Mouse (Mus musculus) midbrain, embryonic 14.5 days (tissue): ENCODE data around the gene Eif3g. TPM values are rescaled to one million over a fixed set of nuclear protein-coding genes. Genes with fewer than 3 reads are reported as not detected.

Experiments used
- ATAC-seq: fragments of 200-750 bp; cut with Nextera tagmentation; 2 replicates; pipeline ENCODE4 v1.8.0; 2017; ENCODE audit warnings: moderate number of reproducible peaks, moderate library complexity; ENCODE audit not compliant: low FRiP score, low TSS enrichment
- DNase-seq: peaks from one replicate; pipeline ENCODE4 v3.0.0-alpha.2; 2015
- H3K27ac ChIP-seq: fragments of 300-500 bp; sonication (generic); replicated peaks from 2 replicates; pipeline ENCODE4 v1.5.1; 2014; ENCODE audit warnings: mild to moderate bottlenecking, low read depth, low read length, moderate library complexity
- H3K27me3 ChIP-seq: fragments of 300-500 bp; sonication (generic); 2 replicates; pipeline ENCODE4 v1.6.1; 2014; ENCODE audit warnings: low read length, control low read depth, mixed read lengths; ENCODE audit not compliant: control insufficient read depth, insufficient read depth
- H3K36me3 ChIP-seq: fragments of 300-500 bp; sonication (generic); 2 replicates; pipeline ENCODE4 v1.6.1; 2014; ENCODE audit warnings: low read length, control low read depth; ENCODE audit not compliant: control insufficient read depth, insufficient read depth
- H3K4me1 ChIP-seq: fragments of 300-500 bp; sonication (generic); 2 replicates; pipeline ENCODE4 v1.6.1; 2014; ENCODE audit warnings: mild to moderate bottlenecking, antibody characterized with exemption, low read length, control low read depth; ENCODE audit not compliant: control insufficient read depth, insufficient read depth
- H3K4me2 ChIP-seq: fragments of 300-500 bp; sonication (generic); 2 replicates; pipeline ENCODE4 v1.6.1; 2014; ENCODE audit warnings: mild to moderate bottlenecking, low read length, moderate library complexity
- H3K4me3 ChIP-seq: fragments of 300-500 bp; sonication (generic); replicated peaks from 2 replicates; pipeline ENCODE4 v1.5.1; 2014; ENCODE audit warnings: low read depth, low read length
- H3K9ac ChIP-seq: fragments of 300-500 bp; sonication (generic); replicated peaks from 2 replicates; pipeline ENCODE4 v1.6.1; 2014; ENCODE audit warnings: mild to moderate bottlenecking, low read length, moderate library complexity
- H3K9me3 ChIP-seq: fragments of 300-500 bp; sonication (generic); 2 replicates; pipeline ENCODE4 v1.6.1; 2016; ENCODE audit warnings: low read length, control low read depth, mixed read lengths; ENCODE audit not compliant: control insufficient read depth
- WGBS: fragments of 180-500 bp; shearing (Covaris S2); extraction: QIAGEN DNeasy Blood & Tissue Kit; methylation state at CpG from one replicate; pipeline ENCODE4 v1.1.7; 2014; 5-methylcytosine and 5-hydroxymethylcytosine counted together
- polyA plus RNA-seq: library from polyadenylated mRNA; unstranded; fragments of >200 nt; fragmentation: Nextera tagmentation; extraction: Ambion mirVana; gene quantifications from 2 replicates; pipeline ENCODE4 v1.2.1, GENCODE M21; 2014

Eif3g gene
- polyA plus RNA-seq, 1 experiment from 2014 or later, result 231 TPM

DNA sequence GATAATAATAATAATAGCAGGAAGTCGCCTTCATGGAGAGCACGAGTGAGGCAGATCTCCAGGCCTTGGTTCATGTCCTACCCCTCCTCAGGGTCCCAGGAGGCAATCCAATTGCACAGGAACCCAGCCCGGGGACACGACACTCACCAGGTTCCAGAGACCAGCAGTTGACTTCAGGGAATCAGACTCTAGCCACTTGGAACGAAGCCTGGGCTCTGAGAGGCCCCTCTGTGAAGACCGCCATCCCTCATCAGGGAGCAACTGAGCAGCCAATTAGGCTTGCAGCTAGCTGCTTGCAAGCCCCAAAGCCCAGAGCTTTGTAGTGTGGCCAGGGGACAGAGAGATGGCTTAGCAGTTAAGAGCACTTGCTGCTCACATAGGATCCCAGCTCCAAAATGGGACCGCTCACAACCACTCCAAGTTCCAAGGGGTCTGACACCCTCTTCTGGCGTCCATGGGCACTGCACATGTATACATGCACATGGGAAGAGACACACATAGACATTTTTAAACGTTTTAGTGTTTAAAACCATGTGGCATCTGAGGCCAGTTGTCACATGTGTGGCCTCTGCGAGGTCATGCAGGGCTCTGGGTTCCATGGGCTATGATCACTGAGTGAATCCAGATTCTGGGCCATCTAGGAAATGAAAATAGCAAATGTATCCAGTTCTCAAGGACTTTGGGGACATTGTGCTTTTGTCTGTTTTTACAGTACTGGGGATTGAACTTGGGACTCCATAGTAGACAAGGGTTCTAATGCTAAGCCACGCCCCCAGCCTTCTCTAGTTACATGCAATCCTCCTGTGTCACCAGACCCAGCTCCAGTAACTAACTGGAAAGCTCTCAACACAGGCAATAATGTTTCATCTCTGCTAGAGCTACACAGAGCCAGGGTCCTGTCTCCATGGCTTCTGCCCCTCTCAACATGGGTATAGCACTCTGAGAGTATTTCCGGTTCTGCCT is 27.9 kb downstream of the Eif3g start:
- Histone ChIP-seq H3K4me2 (no peak overlapping the region), H3K9ac (no peak overlapping the region), H3K4me3 (no peak overlapping the region), H3K36me3 (no peaks in the 10 kb centered on the region), H3K4me1 (no peaks in the 10 kb centered on the region), H3K27me3 (peaks cover 25% of the 10 kb centered on the region), H3K27ac (no peak overlapping the region), H3K9me3 (no peaks in the 10 kb centered on the region)
- WGBS, result 74% methylated on average over 12 of the region's 12 CpGs
- ATAC-seq, result no peak
- no peak for DNase-seq

DNA sequence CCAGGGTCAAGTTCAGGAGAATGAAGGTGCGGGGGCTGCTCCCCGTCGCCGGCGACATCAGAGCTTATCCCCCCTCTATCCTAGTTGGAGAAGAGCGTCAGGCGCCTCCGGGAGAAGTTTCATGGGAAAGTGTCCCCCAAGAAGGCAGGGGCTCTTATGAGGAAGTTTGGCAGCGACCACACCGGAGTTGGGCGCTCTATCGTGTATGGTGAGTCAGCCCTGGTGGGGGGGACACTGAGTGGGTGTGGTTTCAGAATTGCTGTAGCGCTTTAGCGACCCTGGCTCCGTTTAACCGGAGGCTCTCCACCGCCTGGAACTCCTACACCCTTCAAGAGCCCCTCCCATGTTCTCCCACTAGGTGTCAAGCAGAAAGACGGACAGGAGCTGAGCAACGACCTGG is 29.2 kb downstream of the Eif3g start:
- H3K4me3 ChIP-seq, result 0 out of 2 replicates have a peak overlapping the region, but pooled peaks have one; percentile 19
- WGBS, result 6% methylated on average over 19 of the region's 19 CpGs

DNA sequence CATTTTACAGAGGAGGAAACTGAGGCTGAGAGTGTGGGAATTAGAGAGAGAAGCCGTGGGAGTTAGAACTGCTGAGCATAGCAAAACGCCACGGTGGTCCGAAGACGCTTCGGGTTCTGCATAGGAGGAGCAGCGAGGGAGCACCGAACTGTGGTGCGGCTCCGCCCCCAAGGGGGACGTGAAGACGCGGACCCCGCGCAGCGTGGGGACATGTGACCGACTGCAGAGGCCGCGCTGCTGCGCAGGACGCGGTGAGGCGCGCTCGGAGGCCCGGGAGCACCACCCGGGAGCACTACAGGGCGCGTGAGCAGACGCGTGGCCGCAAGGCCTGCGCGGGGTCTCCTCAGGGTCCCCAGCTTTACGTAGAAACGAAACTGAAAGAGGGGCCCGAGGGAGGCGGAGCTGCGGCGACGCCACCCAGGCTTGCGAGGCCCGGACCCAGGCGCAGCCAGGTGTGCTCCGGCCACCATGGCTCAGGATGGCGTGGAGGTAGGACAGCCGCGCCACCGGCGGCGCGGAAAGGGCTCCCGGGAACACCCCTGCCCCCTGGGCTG is 29.9 kb downstream of the Eif3g start, which contains the start of gene A230050P20Rik:
TSS of gene A230050P20Rik (plus strand) at position 195 of the 554 bp plus-strand sequence.
- Histone ChIP-seq H3K27me3 (peaks cover 25% of the 10 kb centered on the region), H3K27ac (no peak within 1 kb of the TSS)
- 0 out of 2 replicates have a peak, but pooled peaks have one; percentile 50 for ATAC-seq

More for the DNA sequence above, 29.2 kb downstream of the Eif3g start:
- DNase-seq, result no peak
- no peak for ATAC-seq
- Histone ChIP-seq H3K4me2 (no peak overlapping the region; the same call in 1 of the 2 replicates), H3K27ac (no peak overlapping the region), H3K9me3 (no peaks in the 10 kb centered on the region), H3K4me1 (no peaks in the 10 kb centered on the region), H3K9ac (no peak overlapping the region), H3K27me3 (peaks cover 25% of the 10 kb centered on the region), H3K36me3 (no peaks in the 10 kb centered on the region)

DNA sequence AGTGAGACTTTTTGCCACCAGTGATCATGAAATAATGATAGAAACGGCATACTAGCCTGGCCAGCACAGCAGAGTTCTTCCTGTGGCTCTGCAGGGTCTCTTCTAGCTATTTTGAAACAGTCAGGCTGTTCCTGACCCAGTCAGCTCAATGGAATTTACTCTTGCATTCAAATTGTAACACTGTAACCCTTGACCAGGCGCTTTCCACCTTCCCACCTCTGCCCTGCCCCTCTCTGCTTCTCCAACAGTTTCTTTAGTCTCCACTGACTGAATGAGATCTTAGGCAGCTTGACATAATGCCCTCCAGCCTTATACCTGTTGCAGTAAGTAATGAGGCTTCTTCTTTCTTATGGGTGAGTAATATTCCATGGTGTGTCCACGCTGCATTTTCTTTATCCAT is 31.5 kb downstream of the Eif3g start:
- H3K9me3 ChIP-seq, result no peaks in the 10 kb centered on the region
- no peaks in the 10 kb centered on the region for H3K36me3 ChIP-seq
- H3K4me2 ChIP-seq, result no peak overlapping the region
- H3K4me1 ChIP-seq, result no peaks in the 10 kb centered on the region
- H3K9ac ChIP-seq, result no peak overlapping the region
- no peak overlapping the region for H3K4me3 ChIP-seq
- no peak overlapping the region for H3K27ac ChIP-seq
- 65% methylated on average over 3 of the region's 3 CpGs for WGBS
- ATAC-seq (no peak), DNase-seq (no peak)
- peaks cover 25% of the 10 kb centered on the region for H3K27me3 ChIP-seq

More for the DNA sequence above, 29.9 kb downstream of the Eif3g start, which contains the start of gene A230050P20Rik:
- no peaks in the 10 kb centered on the region for H3K36me3 ChIP-seq
- H3K4me3 ChIP-seq, result peak within 1 kb of the TSS; percentile 19
- H3K9ac ChIP-seq, result 0 out of 2 replicates have a peak within 1 kb of the TSS, but pooled peaks have one; percentile 23
- WGBS, result 8% methylated on average over 53 of the region's 53 CpGs
- peak within 1 kb of the TSS; percentile 26 for H3K4me2 ChIP-seq
- no peak for DNase-seq
- H3K4me1 ChIP-seq, result no peaks in the 10 kb centered on the region
- no peaks in the 10 kb centered on the region for H3K9me3 ChIP-seq

DNA sequence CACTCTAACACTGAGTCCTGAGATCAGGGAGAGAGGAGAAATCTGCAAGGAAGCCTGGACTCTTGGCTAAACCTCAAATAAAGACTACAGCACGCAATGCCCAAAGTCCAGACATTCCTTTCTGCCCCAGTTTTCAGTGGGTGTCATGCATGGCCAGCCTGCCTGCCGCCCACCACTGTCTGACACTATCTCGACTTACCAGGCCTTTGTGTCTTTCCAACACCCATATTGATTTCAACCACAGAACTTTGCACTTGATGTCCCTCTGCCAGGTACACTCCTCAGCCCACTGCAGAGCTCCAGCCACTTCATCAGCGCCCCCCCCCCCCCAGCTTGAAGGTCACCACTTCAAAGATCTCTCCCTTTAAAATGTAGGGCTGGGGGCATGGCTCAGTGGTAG is 36.2 kb downstream of the Eif3g start:
- DNase-seq (no peak), ATAC-seq (no peak)
- Histone ChIP-seq H3K4me3 (no peak overlapping the region), H3K9me3 (no peaks in the 10 kb centered on the region), H3K27me3 (no peaks in the 10 kb centered on the region), H3K27ac (no peak overlapping the region), H3K4me2 (no peak overlapping the region), H3K9ac (no peak overlapping the region), H3K36me3 (no peaks in the 10 kb centered on the region), H3K4me1 (no peaks in the 10 kb centered on the region)
- WGBS, result 55% methylated on average over 4 of the region's 4 CpGs

DNA sequence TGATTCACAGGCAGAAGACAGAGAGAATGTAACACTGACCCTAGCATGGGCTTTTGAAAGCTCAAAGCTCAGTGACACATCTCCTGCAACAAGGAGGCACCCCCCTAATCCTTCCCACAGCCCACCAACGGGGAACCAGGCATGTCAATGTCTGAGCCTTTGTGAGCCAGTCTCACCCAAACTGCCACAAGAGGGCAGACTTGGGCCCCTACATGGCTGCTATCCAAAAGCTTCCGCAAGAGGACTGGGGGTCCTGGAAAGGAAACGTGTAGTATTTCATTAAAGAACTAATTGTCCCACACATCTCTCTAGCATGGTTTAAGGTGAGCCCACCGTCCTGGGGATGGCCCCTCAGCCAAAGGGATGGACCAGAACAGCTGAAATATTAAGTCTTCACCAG is 36.6 kb downstream of the Eif3g start:
- Histone ChIP-seq H3K4me3 (no peak overlapping the region), H3K4me1 (no peaks in the 10 kb centered on the region), H3K27ac (no peak overlapping the region), H3K9me3 (no peaks in the 10 kb centered on the region), H3K4me2 (no peak overlapping the region), H3K27me3 (no peaks in the 10 kb centered on the region), H3K9ac (no peak overlapping the region), H3K36me3 (no peaks in the 10 kb centered on the region)
- WGBS, result 8% methylated on average over 4 of the region's 4 CpGs
- ATAC-seq (no peak), DNase-seq (peak; percentile 62)

DNA sequence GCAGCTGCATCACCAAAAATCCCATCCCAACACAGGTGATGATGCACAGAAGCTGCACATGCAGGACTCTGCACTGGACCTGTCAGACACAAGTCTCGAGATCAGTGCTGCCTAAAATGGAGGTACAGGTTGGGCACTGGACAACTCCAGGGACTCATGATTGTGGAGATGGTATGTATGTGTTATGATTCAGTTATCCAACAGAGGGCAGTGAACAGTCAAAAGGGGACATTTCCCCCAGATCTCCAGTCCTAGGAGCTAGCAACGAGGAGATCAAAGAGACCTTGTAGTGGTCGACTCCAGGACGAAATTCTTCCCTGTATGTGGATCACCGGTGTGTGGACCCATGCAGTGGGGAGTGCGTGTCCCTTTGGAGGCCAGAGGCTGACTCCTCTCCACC is 38.5 kb downstream of the Eif3g start:
- Histone ChIP-seq H3K9ac (no peak overlapping the region), H3K27ac (no peak overlapping the region), H3K27me3 (no peaks in the 10 kb centered on the region), H3K4me1 (no peaks in the 10 kb centered on the region), H3K4me2 (no peak overlapping the region), H3K4me3 (no peak overlapping the region), H3K36me3 (no peaks in the 10 kb centered on the region), H3K9me3 (no peaks in the 10 kb centered on the region)
- no peak for DNase-seq
- ATAC-seq, result no peak
- WGBS, result 44% methylated on average over 6 of the region's 6 CpGs

DNA sequence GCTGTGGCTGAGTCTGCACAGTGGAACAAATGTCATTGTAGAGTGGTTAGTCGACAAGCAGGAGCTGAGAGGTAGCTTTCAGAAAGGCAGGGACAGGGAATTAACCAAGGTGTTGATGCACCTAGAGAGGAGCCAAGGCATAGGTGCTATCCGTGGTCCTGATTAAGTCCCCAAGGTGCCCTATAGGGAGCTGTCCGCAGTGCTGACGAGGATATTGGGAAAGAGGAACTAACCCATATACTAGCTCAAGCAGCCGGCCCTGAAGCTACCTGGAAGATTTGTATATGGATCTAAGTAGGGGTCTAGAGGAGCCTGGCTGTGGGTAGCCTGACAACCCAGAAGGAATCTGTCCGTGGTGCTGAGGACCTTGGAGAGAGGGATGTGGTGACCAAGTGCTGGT is 41.3 kb downstream of the Eif3g start:
- no peak overlapping the region for H3K27ac ChIP-seq
- no peak overlapping the region for H3K9ac ChIP-seq
- H3K4me1 ChIP-seq, result no peaks in the 10 kb centered on the region
- H3K9me3 ChIP-seq, result no peaks in the 10 kb centered on the region
- no peak overlapping the region for H3K4me3 ChIP-seq
- no peaks in the 10 kb centered on the region for H3K36me3 ChIP-seq
- no peak overlapping the region for H3K4me2 ChIP-seq
- ATAC-seq (no peak), DNase-seq (no peak)
- no peaks in the 10 kb centered on the region for H3K27me3 ChIP-seq
- 14% methylated on average over 6 of the region's 6 CpGs for WGBS
